Mouse (Mus musculus): ENCODE measurements at regions not wholly inside any gene's neighbourhood (a gene's known extent, or its start where the extent isn't known, plus 50 kb on each side); places are given as distances from the start of the nearest gene placed in this dataset.

GRCm38 (mm10) chr19:33083371-33083770 lies 308.7 kb downstream of the Rnls start:
- no peak for ATAC-seq (ENCODE audit: insufficient read depth, low read depth)
- H3K27me3 ChIP-seq (ENCODE audit: control insufficient read depth, insufficient read depth, low read length): no peaks in the 10 kb centered on the region
- WGBS: 77% methylated on average over 2 of the region's 2 CpGs

DNA sequence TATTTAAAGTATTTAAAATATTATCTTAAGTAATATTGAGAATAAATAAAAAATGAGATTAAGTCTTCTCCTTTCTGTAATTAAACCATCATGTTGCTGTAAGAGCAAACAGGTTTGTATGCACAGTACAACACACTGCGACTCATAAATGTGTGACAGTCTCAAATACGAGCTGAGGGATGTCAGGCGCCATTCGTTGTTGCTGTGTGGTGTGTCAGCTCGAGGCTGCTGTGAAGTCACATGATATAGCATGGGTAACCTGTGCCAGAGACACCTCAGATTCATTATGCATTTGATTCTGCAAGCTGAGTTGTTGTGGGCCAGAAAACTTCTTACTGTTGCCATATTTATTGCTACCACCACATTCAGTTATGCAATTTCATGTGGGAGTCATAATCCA lies 307.4 kb downstream of the Rnls start:
- Histone ChIP-seq H3K9ac (replicated peaks; ENCODE audit: low read depth, low read length) (no peak overlapping the region), H3K27ac (ENCODE audit: low read depth) (no peak overlapping the region), H3K9me3 (replicated peaks; ENCODE audit: control insufficient read depth, low read length) (no peaks in the 10 kb centered on the region), H3K4me2 (ENCODE audit: low read depth, low read length) (no peak overlapping the region), H3K27me3 (ENCODE audit: control insufficient read depth, insufficient read depth, low read length) (no peaks in the 10 kb centered on the region), H3K4me1 (ENCODE audit: control insufficient read depth, insufficient read depth) (peaks cover 6% of the 10 kb centered on the region; the same call in 1 of the 2 replicates), H3K4me3 (ENCODE audit: low read depth, low read length) (no peak overlapping the region), H3K36me3 (replicated peaks; ENCODE audit: control insufficient read depth, insufficient read depth, low read length) (no peaks in the 10 kb centered on the region)
- WGBS: 78% methylated on average over 5 of the region's 5 CpGs
- ATAC-seq (ENCODE audit: insufficient read depth, low read depth) (no peak), DNase-seq (ENCODE audit: low spot score) (no peak)
- TF ChIP-seq EP300 (IDR thresholded peaks at IDR 0.05; ENCODE audit: low read depth) (no peak), CTCF (IDR thresholded peaks at IDR 0.05; ENCODE audit: low read depth) (no peak)

More at GRCm38 (mm10) chr19:33083371-33083770, 308.7 kb downstream of the Rnls start:
- Histone ChIP-seq H3K27ac (ENCODE audit: low read depth) (no peak overlapping the region), H3K9me3 (replicated peaks; ENCODE audit: control insufficient read depth, low read length) (no peaks in the 10 kb centered on the region), H3K4me3 (ENCODE audit: low read depth, low read length) (no peak overlapping the region), H3K36me3 (replicated peaks; ENCODE audit: control insufficient read depth, insufficient read depth, low read length) (no peaks in the 10 kb centered on the region), H3K4me1 (ENCODE audit: control insufficient read depth, insufficient read depth) (peaks cover 6% of the 10 kb centered on the region; the same call in 1 of the 2 replicates), H3K9ac (replicated peaks; ENCODE audit: low read depth, low read length) (no peak overlapping the region), H3K4me2 (ENCODE audit: low read depth, low read length) (no peak overlapping the region)
- no peak for DNase-seq (ENCODE audit: low spot score)
- TF ChIP-seq CTCF (IDR thresholded peaks at IDR 0.05; ENCODE audit: low read depth) (no peak), EP300 (IDR thresholded peaks at IDR 0.05; ENCODE audit: low read depth) (no peak)
